Mouse (Mus musculus): Measurements from ENCODE around the gene Brd2.
"Not testable (repeated sequence)": the region's sequence is repeated elsewhere in the genome, so short reads cannot be mapped to it uniquely, and the experiment has no call there.

The Brd2 gene

DNA sequence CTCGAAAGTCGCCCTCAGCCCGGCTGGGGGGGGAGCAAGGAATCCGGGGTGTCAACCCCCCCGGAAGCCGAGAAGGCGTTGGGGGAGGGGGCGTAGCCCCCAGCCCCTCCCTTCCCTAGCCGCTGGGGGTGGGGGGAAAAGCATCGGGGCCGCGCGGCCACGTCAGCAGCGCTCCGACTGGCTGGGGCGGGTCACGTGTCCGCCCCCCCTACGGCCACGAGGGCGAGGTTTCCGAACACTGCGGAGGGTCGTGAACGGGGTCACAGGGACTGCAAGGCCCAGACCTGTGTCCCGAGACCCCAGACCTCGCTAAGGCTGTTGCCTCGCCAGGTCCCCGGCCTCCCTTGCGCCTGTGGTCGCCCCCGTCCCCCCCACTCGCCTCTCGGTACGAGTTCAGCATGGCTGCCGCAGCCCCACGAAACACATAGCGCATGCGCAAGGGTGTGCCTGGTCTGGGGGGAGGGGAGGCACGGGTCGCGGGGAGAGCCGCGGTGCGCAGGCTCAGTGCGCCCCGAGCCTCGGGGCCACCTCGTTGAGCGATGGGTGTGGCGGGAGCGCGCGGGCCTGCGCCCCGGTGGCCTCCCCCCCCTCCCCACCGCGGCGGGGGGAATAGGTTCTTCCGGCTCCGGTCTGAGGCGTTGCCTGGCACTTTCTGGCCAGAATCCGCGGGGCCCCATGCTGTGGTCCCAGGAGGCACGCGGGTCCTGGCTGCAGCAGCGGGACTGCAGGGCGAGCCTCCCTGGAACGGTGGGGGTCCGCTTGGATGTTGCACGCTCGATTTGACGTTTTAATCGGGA is at the start of gene Brd2:
Gene Brd2 (minus strand): TSS at position 447 of the 797 bp plus-strand sequence.
- in situ Hi-C loops (cut with MseI, MboI): no loop called here

DNA sequence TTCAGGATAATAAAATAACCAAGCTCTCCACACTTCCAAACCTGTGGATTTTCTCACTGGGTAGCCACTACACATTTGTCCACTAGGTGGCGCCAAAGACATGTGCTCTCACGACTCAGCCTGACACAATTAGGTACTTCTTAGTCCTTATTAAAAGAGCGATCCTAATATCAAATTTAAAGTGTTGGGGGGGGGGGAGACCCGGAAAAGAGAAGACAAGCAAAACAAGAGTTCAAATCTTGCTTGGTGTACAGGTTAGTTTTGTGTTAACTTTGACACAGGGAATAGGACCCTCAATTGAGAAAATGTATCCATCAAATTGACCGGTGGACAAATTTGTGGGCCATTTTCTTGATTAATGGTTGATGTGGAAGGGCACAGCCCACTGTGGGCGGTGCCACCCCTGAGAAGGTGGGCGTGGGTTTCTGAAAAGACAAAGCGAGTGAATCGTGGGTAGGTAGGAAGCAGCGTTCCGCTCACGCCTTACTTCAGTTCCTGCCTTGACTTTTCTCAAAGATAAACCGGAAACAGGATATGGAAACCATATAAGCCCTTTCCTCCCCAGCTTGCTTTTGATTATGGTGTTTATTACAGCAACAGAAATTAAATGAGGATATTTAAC is 48.6 kb upstream of the Brd2 start:
- in situ Hi-C loops (cut with MseI, MboI): loop anchor here in 1 of 2 experiments (5.0 kb wide), 1 partner anchor 71 kb away; no protein-coding TSS in a partner anchor

DNA sequence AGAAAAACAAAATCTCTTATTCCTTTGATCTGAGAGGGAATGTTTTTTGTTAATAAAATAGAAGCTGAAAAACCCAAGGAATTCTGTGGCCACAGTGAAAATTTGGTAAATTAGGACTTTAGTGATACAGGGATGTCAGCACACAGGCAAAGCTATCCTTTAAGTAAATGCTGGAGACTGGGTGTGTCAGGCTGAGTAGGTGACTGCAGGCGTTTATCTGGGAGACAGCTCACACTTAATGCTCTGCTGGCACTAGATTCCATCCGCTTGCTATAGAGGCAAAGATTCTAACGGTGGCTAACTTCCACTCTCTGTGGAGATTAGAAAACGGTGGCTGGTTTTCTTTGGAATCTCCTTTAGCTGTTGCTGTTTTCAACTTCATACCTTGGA is 48.0 kb upstream of the Brd2 start:
- in situ Hi-C loops (cut with MseI, MboI): loop anchor here in 1 of 2 experiments (5.0 kb wide), 1 partner anchor 72 kb away; no protein-coding TSS in a partner anchor

DNA sequence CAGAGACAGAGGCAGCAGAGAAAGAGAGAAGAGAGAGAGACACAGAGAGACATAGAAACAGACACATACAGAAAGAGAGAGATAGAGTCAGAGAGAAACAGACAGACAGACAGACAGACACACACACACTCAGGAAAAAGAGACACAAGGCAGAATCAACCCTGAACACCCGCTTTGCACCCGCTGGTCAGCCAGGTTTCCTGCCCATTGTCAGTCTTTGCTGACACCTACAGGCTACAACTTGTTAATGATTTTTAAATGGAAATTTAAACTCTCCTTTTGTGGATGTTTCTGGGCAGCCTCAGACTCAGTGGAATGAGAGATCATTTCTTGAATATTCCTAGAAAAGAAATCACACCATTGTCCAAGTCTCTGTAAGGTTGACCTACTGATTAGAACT is 46.8 kb upstream of the Brd2 start:
- in situ Hi-C loops (cut with MseI, MboI): loop anchor here (5.0 to 10.0 kb wide), 3 partner anchors 37 to 94 kb away; partner anchors contain the start of gene H2-Ob (in 1 of the 2)

DNA sequence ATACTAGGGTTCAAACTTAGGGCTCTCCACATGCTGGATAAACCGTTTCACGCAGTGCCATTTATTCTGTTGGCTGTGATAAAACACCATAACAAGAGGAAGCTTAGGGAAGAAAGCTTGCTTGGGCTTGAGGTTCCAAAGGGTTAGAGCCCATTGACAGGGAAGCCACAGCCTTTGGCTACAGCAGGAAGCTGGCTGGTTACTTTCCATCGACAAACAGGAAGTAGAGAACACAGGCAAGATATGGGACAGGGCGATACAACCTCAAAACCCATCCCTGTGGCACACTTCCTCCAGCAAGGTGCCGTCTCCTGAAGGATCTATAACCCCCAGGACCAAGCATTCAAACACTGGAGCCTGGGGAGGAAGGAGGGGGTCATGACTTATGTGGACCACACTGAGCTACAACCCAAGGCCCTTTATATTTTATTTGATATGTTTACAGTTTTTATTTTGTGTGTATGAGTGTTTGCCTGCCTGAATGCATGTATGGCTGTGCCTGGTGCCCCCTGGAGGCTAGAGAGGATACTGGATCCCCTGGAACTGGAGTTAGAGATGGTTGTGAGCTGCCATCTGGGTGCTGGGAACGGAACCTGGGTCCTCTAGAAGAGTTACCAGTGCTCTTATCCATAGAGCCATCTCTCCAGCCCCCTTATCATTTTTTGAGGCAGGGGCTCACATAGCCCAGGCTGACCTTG is 42.7 kb upstream of the Brd2 start:
- in situ Hi-C loops (cut with MseI, MboI): loop anchor here (5.0 to 10.0 kb wide), 3 partner anchors 33 to 90 kb away; partner anchors contain the start of gene H2-Ob (in 1 of the 2)

DNA sequence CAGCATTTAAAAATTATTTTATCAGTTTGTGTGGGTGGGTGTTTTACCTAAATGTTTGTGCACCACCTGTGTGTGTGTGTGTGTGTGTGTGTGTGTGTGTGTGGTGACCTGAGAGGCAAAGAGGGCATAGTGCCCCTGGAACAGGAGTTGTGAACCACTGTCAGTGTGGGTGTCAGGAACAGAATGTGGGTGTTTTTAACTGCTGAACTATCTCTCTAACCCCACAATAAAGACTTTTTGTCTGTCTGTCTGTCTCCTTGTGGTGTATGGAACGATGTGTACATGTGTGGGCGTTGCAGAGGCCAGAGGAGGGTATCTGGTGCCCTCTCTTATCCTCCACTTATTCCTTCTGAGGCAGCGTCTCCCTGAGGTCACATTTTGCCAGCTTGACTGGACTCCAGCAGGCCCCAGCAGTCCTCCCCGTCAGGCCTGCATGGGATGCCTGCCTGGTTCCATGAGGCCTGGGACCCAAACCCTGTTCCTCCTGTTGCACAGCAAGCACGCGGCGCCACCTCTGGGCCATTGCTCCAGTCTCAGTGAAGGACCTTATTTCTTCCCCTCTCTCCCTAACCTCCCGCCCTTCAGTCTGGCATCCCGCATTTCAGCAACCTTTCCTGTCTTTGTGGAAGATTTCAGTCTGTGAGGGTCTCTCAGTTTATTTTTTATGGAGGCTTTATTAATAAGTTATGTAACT is 41.9 kb upstream of the Brd2 start:
- in situ Hi-C loops (cut with MseI, MboI): loop anchor here (10.0 kb wide), 1 partner anchor 90 kb away; no protein-coding TSS in a partner anchor

DNA sequence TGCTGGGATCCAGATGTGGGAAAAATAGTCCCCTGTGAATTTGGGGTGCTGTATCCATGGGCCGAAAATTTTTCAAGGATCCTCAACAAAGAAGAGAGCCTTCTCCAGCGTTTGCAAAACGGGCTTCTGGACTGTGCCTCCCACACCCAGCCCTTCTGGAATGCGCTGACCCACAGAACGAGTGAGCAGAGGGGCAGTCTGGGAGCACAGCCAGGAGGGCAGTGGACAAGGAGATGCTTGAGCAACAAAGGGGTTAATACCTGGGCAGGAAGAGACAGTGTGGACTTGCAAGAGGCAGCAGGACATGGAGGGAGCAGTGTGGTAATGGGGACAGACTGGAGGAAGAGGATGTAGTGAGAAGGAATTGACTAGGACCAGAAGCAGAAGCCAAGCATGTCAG is 33.1 kb upstream of the Brd2 start:
- in situ Hi-C loops (cut with MseI, MboI): no loop called here

DNA sequence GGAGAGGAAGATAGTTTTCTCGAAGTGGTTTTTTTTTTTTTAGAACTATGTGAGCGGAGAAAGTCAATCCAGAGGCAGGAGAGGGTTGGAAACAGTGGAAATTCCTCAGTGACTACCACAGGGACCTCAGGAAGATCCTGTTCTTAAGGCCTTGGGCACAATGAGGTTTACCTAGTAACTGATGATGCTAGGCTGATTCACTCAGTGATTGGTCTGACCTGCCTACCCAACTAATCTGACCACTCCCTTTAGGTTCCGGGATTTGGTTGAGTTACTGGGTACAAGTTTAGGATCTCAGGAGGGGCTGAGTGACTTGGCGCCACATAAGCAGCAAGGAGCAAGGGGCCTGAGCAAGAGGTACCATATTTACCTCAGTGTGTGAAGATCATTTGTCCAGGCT is 30.5 kb upstream of the Brd2 start, which contains the start of gene H2-DMb1:
Gene H2-DMb1 (plus strand): TSS at position 150 of the 400 bp plus-strand sequence.
- in situ Hi-C loops (cut with MseI, MboI): no loop called here

DNA sequence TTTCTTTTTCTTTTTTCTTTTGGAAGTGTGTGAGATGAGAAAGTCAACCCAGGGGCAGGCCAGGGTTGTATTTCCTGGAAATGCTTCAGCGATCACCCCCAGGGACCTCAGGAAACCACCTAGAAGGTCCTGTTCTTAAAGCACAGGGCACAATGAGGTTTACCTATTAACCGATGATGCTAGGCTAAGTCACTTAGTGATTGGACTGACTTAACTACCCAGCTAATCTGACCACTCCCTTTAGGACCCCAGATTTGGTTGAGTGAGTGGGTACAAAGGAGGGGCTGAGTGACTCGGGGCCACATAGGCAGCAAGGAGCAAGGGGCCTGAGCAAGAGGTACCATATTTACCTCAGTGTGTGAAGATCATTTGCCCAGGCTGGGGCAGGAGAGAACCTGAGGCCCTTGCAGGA is 22.5 kb upstream of the Brd2 start:
- in situ Hi-C loops (cut with MseI, MboI): no loop called here

DNA sequence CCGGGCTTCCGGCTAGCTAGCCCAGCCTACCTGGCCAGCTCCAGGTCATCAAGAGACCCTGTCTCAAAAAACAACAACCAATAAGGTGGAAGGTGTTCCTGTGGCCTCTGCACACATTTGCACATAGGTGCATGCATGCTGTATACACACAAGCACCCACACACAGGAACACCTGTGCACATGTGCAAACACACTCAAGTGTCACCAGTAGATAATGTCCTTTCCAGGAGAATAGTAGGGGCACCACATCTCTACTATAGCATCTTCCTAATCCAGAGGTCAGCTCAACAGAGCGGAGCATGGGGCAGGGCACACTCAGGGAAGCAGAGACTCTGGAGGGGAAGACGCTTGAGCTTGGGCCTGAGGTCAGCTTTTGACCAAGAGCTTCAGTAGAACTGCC is 21.8 kb upstream of the Brd2 start:
- in situ Hi-C loops (cut with MseI, MboI): not testable (repeated sequence)

DNA sequence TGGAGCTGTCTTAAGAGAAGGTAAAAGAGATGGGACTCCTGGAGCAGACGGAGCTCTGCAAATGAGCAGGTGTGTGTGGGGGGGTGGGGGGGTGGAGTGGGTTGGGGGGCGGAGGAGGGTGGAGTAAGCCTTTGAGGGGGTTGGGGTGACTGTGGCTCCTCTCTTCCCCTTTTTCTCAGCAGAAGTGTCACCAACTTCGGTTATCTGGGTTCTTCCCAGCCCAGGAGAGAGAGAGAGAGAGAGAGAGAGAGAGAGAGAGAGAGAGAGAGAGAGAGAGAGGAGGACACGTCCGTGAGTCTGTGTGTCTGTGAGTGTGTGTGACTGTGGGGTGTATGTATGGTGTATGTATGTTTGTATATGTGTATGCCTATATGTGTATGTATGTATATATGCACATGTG is 21.0 kb upstream of the Brd2 start:
- in situ Hi-C loops (cut with MseI, MboI): no loop called here

DNA sequence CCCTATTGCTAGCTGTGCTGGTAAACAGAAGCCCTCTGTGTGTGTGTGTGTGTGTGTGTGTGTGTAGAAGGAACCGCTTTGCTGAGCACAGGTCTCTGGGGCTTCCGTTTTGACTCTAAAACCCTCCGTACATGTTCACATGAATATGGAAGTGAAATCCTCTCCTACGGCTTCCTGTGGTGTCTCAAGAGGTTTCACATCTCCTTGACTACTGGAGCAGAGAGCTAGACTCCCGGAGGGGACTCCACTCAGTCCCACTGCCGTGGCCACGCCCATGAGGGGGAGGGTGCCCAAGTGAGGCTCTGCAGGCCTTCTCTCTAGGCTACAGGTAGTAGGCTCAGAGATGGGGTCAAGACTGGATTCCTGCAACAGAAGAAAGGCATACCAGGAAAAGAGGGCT is 20.6 kb upstream of the Brd2 start, which contains the start of gene H2-DMb2:
Gene H2-DMb2 (plus strand): TSS at position 275 of the 400 bp plus-strand sequence.
- in situ Hi-C loops (cut with MseI, MboI): no loop called here

DNA sequence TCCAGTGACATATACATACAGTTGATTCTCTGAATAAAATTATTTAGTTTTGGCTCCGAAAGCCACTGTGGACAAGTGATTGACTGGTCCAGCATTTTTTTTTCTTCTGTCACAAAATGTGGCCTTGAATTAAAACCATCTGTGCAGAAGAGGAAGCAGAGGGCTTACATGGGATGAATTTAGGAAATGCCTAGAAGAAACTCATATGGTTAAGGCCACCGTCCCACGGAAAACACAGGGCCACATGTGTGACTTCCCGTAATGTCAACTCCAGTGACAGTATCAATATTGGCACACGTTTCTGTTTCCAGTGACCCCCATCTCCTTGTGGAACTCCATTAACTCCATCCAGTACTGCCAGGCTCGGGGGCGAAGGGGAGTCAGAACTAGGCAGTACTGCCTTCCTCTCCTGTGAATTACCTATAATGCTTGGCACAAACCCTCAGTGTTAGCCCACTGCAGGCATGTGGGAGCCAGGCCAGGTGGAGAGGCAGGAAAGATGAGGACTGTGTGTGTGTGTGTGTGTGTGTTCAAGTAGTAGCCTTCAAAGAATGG is 20.1 kb upstream of the Brd2 start:
- in situ Hi-C loops (cut with MseI, MboI): no loop called here

DNA sequence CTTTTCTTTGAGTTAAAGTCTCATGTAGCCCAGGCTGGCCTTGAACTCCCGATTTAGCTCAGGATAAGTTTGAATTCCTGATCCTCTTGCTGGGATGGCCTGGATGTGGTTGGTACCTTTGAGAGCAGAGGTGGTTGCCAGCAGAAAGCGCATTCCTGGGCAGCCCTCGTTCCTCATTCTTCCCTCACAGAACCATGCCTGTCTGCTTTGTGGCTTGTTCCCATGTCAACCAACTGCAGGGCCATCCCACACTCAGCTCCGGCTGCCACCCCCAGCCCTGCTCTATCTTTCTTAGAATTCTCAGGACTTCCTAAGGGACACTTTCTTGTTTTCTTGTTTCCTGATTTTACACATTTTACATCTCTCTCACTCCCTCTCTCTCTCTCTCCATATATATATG is 19.0 kb upstream of the Brd2 start:
- in situ Hi-C loops (cut with MseI, MboI): no loop called here

DNA sequence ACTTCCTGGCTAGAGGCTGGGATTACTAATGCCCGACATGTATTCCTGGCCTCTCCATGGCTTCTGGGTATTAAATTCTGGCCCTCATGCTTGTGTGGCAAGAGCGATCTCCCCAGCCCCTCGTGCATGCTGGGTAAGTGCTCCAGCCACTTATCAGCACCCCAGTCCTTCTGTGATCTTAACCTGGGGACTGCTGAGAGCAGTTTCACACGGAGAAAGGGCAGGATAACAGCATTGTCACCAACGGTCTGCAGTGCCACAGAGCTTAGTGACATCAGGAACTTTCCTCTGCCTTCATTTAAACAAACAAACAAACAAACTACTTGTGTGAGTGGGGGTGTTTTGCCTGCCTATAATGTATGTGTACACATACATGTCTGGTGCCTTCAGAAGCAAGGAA is 17.8 kb upstream of the Brd2 start:
- in situ Hi-C loops (cut with MseI, MboI): no loop called here

DNA sequence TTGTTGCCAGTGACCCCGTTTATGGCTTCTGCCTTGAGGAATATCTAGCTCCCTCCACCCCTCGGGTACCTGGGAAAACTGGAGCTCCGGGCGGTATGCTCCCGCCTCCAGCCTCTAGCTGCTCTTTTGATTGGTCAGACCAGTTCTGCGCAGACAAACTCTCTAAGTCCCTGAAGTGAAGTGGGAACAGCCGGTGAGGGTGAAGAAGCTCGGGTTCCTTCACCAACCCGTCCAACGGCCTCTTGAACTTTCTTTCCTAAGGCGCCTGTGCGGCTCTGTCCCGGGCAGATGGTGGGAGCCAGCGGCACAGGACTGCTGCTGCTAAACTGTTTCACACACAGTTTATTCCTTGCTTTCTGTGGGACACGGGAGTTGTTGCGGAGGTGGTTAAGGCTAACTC is 17.0 kb upstream of the Brd2 start:
- in situ Hi-C loops (cut with MseI, MboI): no loop called here

DNA sequence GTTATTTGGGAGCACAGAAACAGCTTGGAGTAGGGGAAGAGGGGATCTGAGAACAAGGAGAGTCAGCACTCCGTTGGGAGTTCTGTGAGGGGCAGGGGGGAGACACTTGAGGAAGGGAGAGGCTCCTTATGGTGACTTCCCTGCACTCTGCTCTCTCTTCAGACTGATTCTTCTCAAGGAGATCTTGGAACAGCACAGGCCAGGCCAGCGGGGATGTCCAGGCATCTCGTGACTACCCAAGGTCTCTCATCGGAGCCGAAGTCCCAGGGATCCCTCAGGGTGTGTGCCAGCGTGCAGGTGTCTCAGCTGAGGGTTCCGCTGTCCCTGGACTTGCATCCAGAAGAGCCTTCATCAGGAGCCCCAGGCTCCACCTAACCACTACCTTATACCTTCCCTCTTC is 16.2 kb upstream of the Brd2 start:
- in situ Hi-C loops (cut with MseI, MboI): no loop called here

DNA sequence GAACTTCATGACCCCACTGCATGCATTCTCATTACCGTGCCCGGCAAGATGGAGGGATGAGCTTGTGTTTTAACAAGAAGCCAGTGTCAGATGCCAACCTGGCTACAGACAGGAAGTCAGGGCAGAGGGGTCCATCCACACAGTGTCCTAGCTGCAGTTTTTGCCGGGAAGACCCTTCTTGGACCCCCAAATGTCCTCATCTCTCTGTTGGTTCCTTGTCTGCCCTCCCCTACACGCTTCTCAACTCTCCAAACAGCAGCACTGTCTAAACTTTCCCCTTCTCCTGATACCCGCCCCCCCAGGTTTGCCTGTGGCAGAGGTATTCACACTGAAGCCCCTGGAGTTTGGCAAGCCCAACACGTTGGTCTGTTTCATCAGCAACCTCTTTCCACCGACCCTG is 15.2 kb upstream of the Brd2 start:
- in situ Hi-C loops (cut with MseI, MboI): no loop called here

DNA sequence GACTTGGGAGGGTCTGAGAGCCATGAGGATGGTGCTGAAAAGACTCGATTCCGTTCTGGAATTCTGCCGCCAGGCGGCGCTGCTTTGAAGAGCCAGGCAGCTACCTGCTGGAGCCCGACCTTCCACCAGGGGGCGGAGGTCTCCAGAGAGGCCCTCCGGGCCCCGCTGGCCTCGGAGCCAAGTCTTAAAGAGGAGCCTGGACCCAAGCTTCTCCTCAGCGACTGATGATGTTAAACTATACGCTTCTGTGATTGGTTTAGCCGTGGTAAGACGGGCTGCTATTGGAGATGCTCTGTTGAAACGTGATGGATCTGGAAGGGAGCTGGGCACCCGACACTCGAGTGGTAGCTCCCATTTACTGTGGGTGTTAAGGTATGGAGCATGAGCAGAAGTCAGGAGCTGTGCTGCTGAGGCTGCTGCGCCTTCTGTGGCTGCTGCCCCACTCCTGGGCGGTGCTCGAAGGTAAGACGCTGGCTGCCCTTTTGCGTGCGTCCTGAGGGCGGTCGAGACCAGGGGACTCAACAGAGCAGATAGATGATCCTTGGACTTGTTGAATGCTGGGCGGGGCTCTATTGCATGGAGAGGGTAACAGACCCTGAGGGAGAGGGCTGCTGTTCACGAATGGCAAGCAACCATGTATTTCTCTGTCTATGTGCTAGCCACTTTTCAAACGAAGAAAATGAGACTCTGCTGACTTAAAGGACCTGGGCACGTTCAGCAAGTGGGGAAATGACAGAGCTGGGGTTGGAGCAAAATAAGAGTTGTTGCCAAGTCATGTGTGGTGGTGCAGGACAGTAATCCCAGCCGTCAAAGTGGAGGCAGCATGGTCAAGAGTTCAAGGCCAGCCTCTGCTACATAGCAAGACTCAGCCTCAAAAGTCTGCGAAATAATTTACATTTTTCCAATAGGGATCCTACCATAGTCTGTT is 13.1 kb upstream of the Brd2 start:
- in situ Hi-C loops (cut with MseI, MboI): no loop called here

DNA sequence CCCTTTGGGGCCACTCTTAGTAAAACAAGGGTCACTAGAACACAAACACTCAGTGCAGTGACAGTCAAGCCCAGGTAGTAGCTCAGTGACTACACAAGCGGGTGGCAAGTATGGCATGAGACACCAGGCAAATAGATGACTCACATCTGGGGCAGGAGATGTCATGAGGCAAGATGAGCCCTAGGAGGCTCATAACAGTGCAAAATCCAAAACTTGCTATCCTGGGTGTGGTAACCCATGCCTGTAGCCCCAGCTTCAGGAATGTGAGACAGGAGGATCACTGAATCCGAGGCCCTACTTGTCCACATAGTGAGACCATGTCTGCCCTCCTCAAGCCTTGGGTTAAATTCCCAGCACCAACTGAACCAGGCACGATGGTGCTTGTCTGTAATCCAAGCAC is 12.0 kb upstream of the Brd2 start:
- in situ Hi-C loops (cut with MseI, MboI): loop anchor here (5.0 kb wide), 1 partner anchor 33 kb away; no protein-coding TSS in a partner anchor
